Mouse (Mus musculus) cerebellum, adult (tissue): Measurements from ENCODE around the gene Sgk1.
"Not testable (repeated sequence)": the region's sequence is repeated elsewhere in the genome, so short reads cannot be mapped to it uniquely, and the experiment has no call there.

Experiments used
- ATAC-seq: cut with Nextera tagmentation; 2 replicates; pipeline ENCODE4 v1.9.2; 2017; ENCODE audit warnings: mild to moderate bottlenecking, moderate library complexity, mixed read lengths; ENCODE audit not compliant: insufficient number of reproducible peaks, low FRiP score, low TSS enrichment

Sgk1 gene

GRCm38 (mm10) chr10:21858437-21858974 is 23.5 kb upstream of the Sgk1 start:
- no peak for ATAC-seq

- ATAC-seq, result no peak
Observed at GRCm38 (mm10) chr10:21866504-21866903, 15.5 kb upstream of the Sgk1 start.

- peak; percentile 63; the same call in 1 of the 2 replicates for ATAC-seq
Observed at GRCm38 (mm10) chr10:21868221-21868620, 13.8 kb upstream of the Sgk1 start.

GRCm38 (mm10) chr10:21868623-21869022 is 13.4 kb upstream of the Sgk1 start:
- peak; percentile 97 for ATAC-seq

GRCm38 (mm10) chr10:21881837-21882183 is 174 bp upstream of the Sgk1 start:
- no peak for ATAC-seq

GRCm38 (mm10) chr10:21883587-21883986 is 1.6 kb downstream of the Sgk1 start:
- ATAC-seq, result peak; percentile 24; the same call in 1 of the 2 replicates

- no peak for ATAC-seq
Observed at GRCm38 (mm10) chr10:21884534-21884933, 2.5 kb downstream of the Sgk1 start.

- ATAC-seq, result no peak
Observed at GRCm38 (mm10) chr10:21889141-21889765, 7.3 kb downstream of the Sgk1 start.

- no peak for ATAC-seq
Observed at GRCm38 (mm10) chr10:21890293-21890692, 8.3 kb downstream of the Sgk1 start.

GRCm38 (mm10) chr10:21891442-21891841 is 9.5 kb downstream of the Sgk1 start:
- ATAC-seq, result peak; percentile 93

- no peak for ATAC-seq
Observed at GRCm38 (mm10) chr10:21892104-21892503, 10.1 kb downstream of the Sgk1 start.

- no peak for ATAC-seq
Observed at GRCm38 (mm10) chr10:21898417-21898816, 16.4 kb downstream of the Sgk1 start.

- ATAC-seq, result not testable (repeated sequence)
Observed at GRCm38 (mm10) chr10:21898851-21899250, 16.9 kb downstream of the Sgk1 start.

- peak; percentile 57; the same call in 1 of the 2 replicates for ATAC-seq
Observed at GRCm38 (mm10) chr10:21899397-21899796, 17.4 kb downstream of the Sgk1 start.

- ATAC-seq, result no peak
Observed at GRCm38 (mm10) chr10:21902152-21903140, 20.5 kb downstream of the Sgk1 start.

- ATAC-seq, result no peak
Observed at GRCm38 (mm10) chr10:21904151-21904550, 22.2 kb downstream of the Sgk1 start.

GRCm38 (mm10) chr10:21905616-21906015 is 23.6 kb downstream of the Sgk1 start:
- ATAC-seq, result no peak

GRCm38 (mm10) chr10:21906894-21907446 is 25.0 kb downstream of the Sgk1 start:
- no peak for ATAC-seq

GRCm38 (mm10) chr10:21907784-21908183 is 25.8 kb downstream of the Sgk1 start:
- ATAC-seq, result no peak

GRCm38 (mm10) chr10:21908686-21909085 is 26.7 kb downstream of the Sgk1 start:
- no peak for ATAC-seq

- ATAC-seq, result no peak
Observed at GRCm38 (mm10) chr10:21910334-21910733, 28.4 kb downstream of the Sgk1 start.
